Mouse (Mus musculus): Measurements from ENCODE around the gene Rhbdl1. TPM values are rescaled to one million over a fixed set of nuclear protein-coding genes. Genes with fewer than 3 reads are reported as not detected.

Gene Rhbdl1
- not detected for polyA plus RNA-seq (2015; fragmentation: Illumina TruSeq; extraction: RNeasy Lipid Tissue Mini Kit (QIAGEN cat#74804); ENCODE audit: insufficient read depth, low replicate concordance)

GRCm38 (mm10) chr17:25837076-25837410 is at the start of gene Rhbdl1:
TSS of gene Rhbdl1 (minus strand) at chr17:25837295.

GRCm38 (mm10) chr17:25880196-25880910 is 43.3 kb upstream of the Rhbdl1 start, which contains the start of gene Wfikkn1:
TSS of gene Wfikkn1 (minus strand) at chr17:25880858.

GRCm38 (mm10) chr17:25874721-25875170 is 37.7 kb upstream of the Rhbdl1 start, which contains the start of gene Mettl26:
TSS of gene Mettl26 (plus strand) at chr17:25875074.

GRCm38 (mm10) chr17:25868601-25869191 is 31.6 kb upstream of the Rhbdl1 start, which contains the start of gene Mcrip2:
TSS of gene Mcrip2 (minus strand) at chr17:25868764.

GRCm38 (mm10) chr17:25860832-25861703 is 24.0 kb upstream of the Rhbdl1 start, which contains the start of gene Wdr90:
TSS of gene Wdr90 (minus strand) at chr17:25861501.

GRCm38 (mm10) chr17:25844396-25844901 is 7.4 kb upstream of the Rhbdl1 start, which contains the start of gene Rhot2:
TSS of gene Rhot2 (minus strand) at chr17:25844851.

GRCm38 (mm10) chr17:25841117-25841880 is 4.2 kb upstream of the Rhbdl1 start, which contains the start of gene Gm20683:
TSS of gene Gm20683 (minus strand) at chr17:25841763.

GRCm38 (mm10) chr17:25833291-25833663 is 3.8 kb downstream of the Rhbdl1 start, which contains the start of gene Stub1:
TSS of gene Stub1 (minus strand) at chr17:25833404.

GRCm38 (mm10) chr17:25828712-25829557 is 8.2 kb downstream of the Rhbdl1 start, which contains the start of gene Jmjd8:
TSS of gene Jmjd8 (plus strand) at chr17:25828867.

GRCm38 (mm10) chr17:25823452-25823851 is 13.6 kb downstream of the Rhbdl1 start, which contains the start of gene Wdr24:
TSS of gene Wdr24 (plus strand) at chr17:25823627.

GRCm38 (mm10) chr17:25808789-25809605 is 28.1 kb downstream of the Rhbdl1 start, which contains the start of gene Fbxl16:
TSS of gene Fbxl16 (plus strand) at chr17:25809085.

GRCm38 (mm10) chr17:25796951-25797369 is 40.1 kb downstream of the Rhbdl1 start, which contains the start of gene Metrn:
TSS of gene Metrn (minus strand) at chr17:25797136.

GRCm38 (mm10) chr17:25795609-25796092 is 41.4 kb downstream of the Rhbdl1 start, which contains the start of gene AC134908.4:
TSS of gene AC134908.4 (minus strand) at chr17:25795659.

GRCm38 (mm10) chr17:25792615-25793014 is 44.5 kb downstream of the Rhbdl1 start, which contains the start of gene Fam173a:
TSS of gene Fam173a (minus strand) at chr17:25792901.

GRCm38 (mm10) chr17:25786280-25786679 is 50.8 kb downstream of the Rhbdl1 start, which contains the start of gene Ccdc78:
TSS of gene Ccdc78 (plus strand) at chr17:25786580.

GRCm38 (mm10) chr17:25785281-25785745 is 51.8 kb downstream of the Rhbdl1 start, which contains the start of gene Haghl:
TSS of gene Haghl (minus strand) at chr17:25785673.

Measured in spleen, adult 10 weeks (tissue).